Mouse (Mus musculus) C2C12 (cell line): Measurements from ENCODE around the gene Dusp27.

ENCODE experiments used
- CTCF ChIP-seq: IDR thresholded peaks from one replicate; pipeline ENCODE4 v1.5.1; 2011; ENCODE audit not compliant: control insufficient read depth, insufficient read depth, insufficient read length
- USF1 ChIP-seq: IDR thresholded peaks from one replicate; pipeline ENCODE4 v1.6.1; 2011; ENCODE audit warnings: low read depth, mild to moderate bottlenecking, control low read depth, moderate library complexity

- TF ChIP-seq CTCF, result no peak
- no peak for TF ChIP-seq USF1
Measured at GRCm38 (mm10) chr1:166123045-166123444, 4.7 kb downstream of the Dusp27 start.
